Mouse (Mus musculus) liver, adult 2 months (tissue): ENCODE results near the gene Abhd13. TPM values are rescaled to one million over a fixed set of nuclear protein-coding genes. Genes with fewer than 3 reads are reported as not detected.

ENCODE experiments used
- DNase-seq: peaks from one replicate; pipeline ENCODE4 v3.0.0-alpha.2; 2011; ENCODE audit warnings: low read depth, low spot score; ENCODE audit errors: extremely low read depth
- H3K27ac ChIP-seq: fragments of 200-500 bp; replicated peaks from 2 replicates; pipeline ENCODE4 v1.5.1; 2012; ENCODE audit warnings: low read depth, mild to moderate bottlenecking, control low read depth, inconsistent platforms, low read length; ENCODE audit not compliant: insufficient read depth
- H3K27me3 ChIP-seq: fragments of 200-500 bp; 2 replicates; pipeline ENCODE4 v1.6.1; 2012; ENCODE audit warnings: mild to moderate bottlenecking, moderate library complexity, low read length, inconsistent platforms; ENCODE audit not compliant: control insufficient read depth, insufficient read depth
- H3K36me3 ChIP-seq: fragments of 200-500 bp; 2 replicates; pipeline ENCODE4 v1.6.1; 2012; ENCODE audit warnings: low read length, inconsistent platforms; ENCODE audit not compliant: control insufficient read depth, insufficient read depth
- H3K4me1 ChIP-seq: fragments of 200-500 bp; 2 replicates; pipeline ENCODE4 v1.6.1; 2011; ENCODE audit warnings: low read length; ENCODE audit not compliant: control insufficient read depth, insufficient read depth
- H3K4me3 ChIP-seq: fragments of 200-500 bp; 2 replicates; pipeline ENCODE4 v1.5.1; 2011; ENCODE audit warnings: low read depth, mild to moderate bottlenecking, control low read depth, low read length, moderate library complexity; ENCODE audit not compliant: insufficient read depth
- H3K79me2 ChIP-seq: fragments of 200-500 bp; 2 replicates; pipeline ENCODE4 v1.6.1; 2012; ENCODE audit warnings: inconsistent platforms, mild to moderate bottlenecking, low read length, moderate library complexity; ENCODE audit not compliant: control insufficient read depth, insufficient read depth
- H3K9ac ChIP-seq: fragments of 200-500 bp; 2 replicates; pipeline ENCODE4 v1.6.1; 2012; ENCODE audit warnings: low read depth, mild to moderate bottlenecking, control low read depth, inconsistent platforms, low read length
- CTCF ChIP-seq: fragments of 200-500 bp; IDR thresholded peaks from 2 replicates; pipeline ENCODE4 v1.5.1; 2011; ENCODE audit warnings: low read depth, low read length, control low read depth
- POLR2A ChIP-seq: fragments of 200-500 bp; IDR thresholded peaks from 2 replicates; pipeline ENCODE4 v1.6.1; 2011; ENCODE audit warnings: low read length, control low read depth; ENCODE audit not compliant: insufficient read depth; ENCODE audit errors: extremely low read depth
- WGBS: fragments of 180-500 bp; shearing (Covaris S2); methylation state at CpG from one replicate; pipeline ENCODE4 v1.1.7; 2018; 5-methylcytosine and 5-hydroxymethylcytosine counted together
- polyA plus RNA-seq: library from polyadenylated mRNA; depleted of rRNA; stranded (reverse); fragments of >200 nt; gene quantifications from 2 replicates; pipeline ENCODE4 v1.2.3, GENCODE M21; 2012; rRNA removed
- total RNA-seq: library from RNA; depleted of rRNA; stranded (reverse); fragments of >200 nt; gene quantifications from 2 replicates; pipeline ENCODE4 v1.2.3, GENCODE M21; 2014; rRNA removed

Gene Abhd13
- 11.8 and 12.3 TPM in 2 replicates for total RNA-seq
- polyA plus RNA-seq: 3.2 TPM in 2 replicates

DNA sequence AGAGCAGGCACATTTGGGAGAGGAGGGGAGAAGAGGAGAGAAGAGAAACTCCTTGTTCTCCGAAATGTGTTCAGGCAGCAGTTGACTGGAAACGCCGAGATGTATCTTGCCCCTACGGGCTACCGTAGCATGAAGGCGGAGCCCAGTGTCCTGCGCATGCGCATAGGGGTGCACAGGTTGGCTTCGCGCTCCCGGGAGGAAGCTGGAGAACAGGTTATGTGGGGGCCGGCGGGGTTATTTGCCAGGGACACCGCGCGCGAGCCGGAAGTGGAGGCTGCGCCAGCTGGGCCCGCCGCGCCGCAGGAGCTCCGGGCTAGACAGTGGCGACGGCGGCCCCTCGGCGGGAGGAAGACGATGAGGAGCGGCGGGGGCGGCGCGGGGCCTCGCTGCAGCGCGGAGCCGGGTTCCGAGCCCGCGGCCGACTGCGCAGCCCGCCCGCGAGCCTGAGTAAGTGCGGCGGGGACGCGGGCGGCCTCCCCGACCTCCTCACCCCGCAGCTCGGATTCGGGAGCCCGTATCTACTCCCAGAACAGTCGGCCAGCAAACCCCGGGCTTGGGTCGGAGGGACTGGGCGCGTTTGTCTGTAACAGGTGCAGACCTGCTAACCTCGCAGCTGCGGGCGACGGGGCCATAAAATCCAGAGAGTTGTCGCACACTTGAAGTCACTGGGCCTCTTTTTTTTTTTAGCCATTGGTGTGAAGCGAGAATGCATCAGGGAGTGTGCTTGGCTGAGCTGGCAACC lies at the start of gene Abhd13, which contains the start of gene Lig4:
Gene Abhd13, plus strand, starts transcription at position 135 of the 742 bp plus-strand sequence.
Gene Lig4, minus strand, starts transcription at position 114 of the 742 bp plus-strand sequence.
- Histone ChIP-seq H3K27ac (peak within 1 kb of the TSS; percentile 54), H3K4me3 (peak within 1 kb of the TSS; percentile 86), H3K27me3 (no peaks in the 10 kb centered on the region), H3K36me3 (peaks cover 5% of the 10 kb centered on the region; the same call in 1 of the 2 replicates), H3K9ac (peak within 1 kb of the TSS; percentile 89), H3K79me2 (peaks cover 18% of the 10 kb centered on the region; the same call in 1 of the 2 replicates), H3K4me1 (peaks cover 10% of the 10 kb centered on the region)
- WGBS: under 1% methylated on average over 68 of the region's 68 CpGs
- peak; percentile 94 for DNase-seq
- TF ChIP-seq CTCF: no peak
- peak; percentile 35; the same call in 1 of the 2 replicates for TF ChIP-seq POLR2A

DNA sequence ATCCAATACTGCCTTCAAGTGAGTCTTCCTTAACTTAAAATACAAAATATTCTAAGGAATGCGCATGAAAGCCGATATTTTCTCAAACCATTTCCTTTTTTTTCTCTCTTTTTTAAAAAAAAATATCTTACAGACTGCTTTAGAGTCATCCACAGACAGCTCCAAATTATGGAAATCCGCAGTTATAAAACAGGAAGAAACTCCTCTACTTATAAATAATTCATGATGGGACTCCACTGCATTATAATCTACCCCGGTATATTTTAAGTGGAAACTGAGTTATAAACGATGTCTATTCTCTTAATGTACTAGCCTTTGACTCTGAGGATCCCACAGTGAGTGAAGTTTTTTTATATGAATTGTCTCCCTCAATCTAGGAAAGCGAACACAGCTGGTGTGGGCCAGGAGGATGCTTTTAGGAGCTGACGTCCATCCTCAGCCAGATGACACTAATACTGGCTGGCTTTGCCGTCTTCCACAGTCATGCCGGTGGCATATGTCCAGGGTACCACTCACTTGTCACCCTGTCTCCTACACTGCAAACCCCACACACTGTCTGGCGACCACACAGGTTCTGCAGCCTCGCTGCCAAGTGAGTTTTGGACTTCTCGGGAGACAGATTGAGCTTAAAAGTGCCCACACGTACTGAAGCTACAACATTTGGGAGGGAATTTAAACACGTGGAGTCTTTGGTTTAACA lies 47.6 kb upstream of the Abhd13 start:
- Histone ChIP-seq H3K9ac (no peak overlapping the region), H3K4me3 (no peak overlapping the region), H3K36me3 (no peaks in the 10 kb centered on the region), H3K79me2 (no peaks in the 10 kb centered on the region), H3K27me3 (no peaks in the 10 kb centered on the region), H3K4me1 (no peaks in the 10 kb centered on the region), H3K27ac (no peak overlapping the region)
- TF ChIP-seq POLR2A (no peak), CTCF (no peak)
- DNase-seq: no peak
- WGBS: 79% methylated on average over 14 of the region's 14 CpGs

DNA sequence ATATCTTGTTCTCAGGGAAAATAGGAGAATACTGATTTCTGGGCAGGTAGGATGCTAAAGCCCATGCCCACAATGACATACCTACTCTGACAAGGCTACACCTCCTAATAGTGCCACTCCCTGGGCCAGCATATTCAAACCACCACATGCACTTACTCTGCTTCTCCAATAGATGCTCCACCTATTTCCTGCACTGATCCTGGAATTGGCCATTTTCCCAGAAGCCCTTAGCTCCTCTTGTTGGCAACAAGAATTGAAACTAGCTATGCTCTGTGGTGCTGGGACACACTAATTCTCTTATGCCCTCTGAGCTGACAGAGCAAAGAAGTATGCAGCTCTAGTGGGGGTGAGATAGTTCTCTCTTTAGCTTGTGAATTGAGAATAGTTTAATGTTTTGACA lies 44.8 kb upstream of the Abhd13 start:
- no peak for TF ChIP-seq POLR2A
- no peak for TF ChIP-seq CTCF
- Histone ChIP-seq H3K27me3 (no peaks in the 10 kb centered on the region), H3K4me1 (no peaks in the 10 kb centered on the region), H3K79me2 (no peaks in the 10 kb centered on the region), H3K27ac (no peak overlapping the region), H3K9ac (no peak overlapping the region), H3K36me3 (no peaks in the 10 kb centered on the region), H3K4me3 (no peak overlapping the region)
- no peak for DNase-seq

DNA sequence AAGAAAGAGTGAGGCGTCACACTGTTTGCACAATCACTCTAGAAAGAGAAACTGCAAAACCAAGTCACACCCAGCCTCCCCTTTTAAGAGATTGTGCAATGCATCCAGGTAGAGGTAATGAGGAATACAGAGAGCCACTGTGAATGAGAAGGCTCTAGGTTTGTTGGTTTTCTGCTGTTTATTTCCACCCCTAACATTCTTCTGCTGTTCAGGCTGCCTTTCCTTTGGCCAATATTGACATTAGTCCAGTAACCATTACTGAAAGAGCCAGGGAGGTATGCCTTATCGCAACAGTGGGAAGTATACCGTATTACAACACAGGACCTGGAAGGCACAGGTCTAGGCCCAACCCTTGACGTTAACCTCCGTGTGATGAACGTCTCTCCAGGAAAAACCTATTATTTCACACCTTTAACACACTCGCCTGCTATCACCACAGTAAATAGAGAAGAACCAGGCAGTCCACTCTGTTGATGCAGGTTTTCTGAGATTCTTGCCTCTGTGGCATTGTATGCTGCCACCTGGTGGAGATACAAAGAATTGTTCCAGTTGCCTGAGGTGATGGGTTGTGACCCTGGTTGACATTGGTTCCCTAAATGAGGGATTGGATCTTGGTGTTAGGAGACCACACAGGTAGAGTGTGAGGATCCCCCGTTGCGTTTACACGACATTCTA lies 42.5 kb upstream of the Abhd13 start:
- Histone ChIP-seq H3K27ac (no peak overlapping the region), H3K9ac (no peak overlapping the region), H3K79me2 (no peaks in the 10 kb centered on the region), H3K4me1 (no peaks in the 10 kb centered on the region), H3K36me3 (no peaks in the 10 kb centered on the region), H3K4me3 (no peak overlapping the region), H3K27me3 (no peaks in the 10 kb centered on the region)
- WGBS: 9% methylated on average over 10 of the region's 10 CpGs
- peak; percentile 30 for DNase-seq
- peak; percentile 34; the same call in 1 of the 2 replicates for TF ChIP-seq CTCF
- no peak for TF ChIP-seq POLR2A

DNA sequence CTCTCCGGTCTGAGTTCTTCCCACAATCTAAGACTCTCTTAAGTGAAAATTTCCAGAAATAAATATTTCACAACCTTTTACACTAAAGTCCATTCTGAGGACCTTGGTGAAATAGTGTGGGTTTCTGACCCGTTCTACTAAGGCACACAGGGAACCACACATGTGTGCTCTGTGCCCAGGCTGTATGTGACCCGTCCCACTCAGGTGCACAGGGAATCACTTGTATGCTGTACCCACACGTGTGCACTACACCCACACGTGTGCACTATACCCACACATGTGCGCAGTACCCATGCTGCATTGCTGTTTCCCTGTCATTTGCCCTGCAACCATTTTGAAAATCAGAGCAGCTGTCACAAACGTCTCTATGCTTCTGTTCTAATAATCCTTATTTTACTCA lies 41.9 kb upstream of the Abhd13 start:
- no peak for DNase-seq
- TF ChIP-seq CTCF (no peak), POLR2A (no peak)
- WGBS: 58% methylated on average over 7 of the region's 7 CpGs

More for the DNA sequence above, 41.9 kb upstream of the Abhd13 start:
- Histone ChIP-seq H3K36me3 (no peaks in the 10 kb centered on the region), H3K4me1 (no peaks in the 10 kb centered on the region), H3K9ac (no peak overlapping the region), H3K79me2 (no peaks in the 10 kb centered on the region), H3K4me3 (no peak overlapping the region), H3K27me3 (no peaks in the 10 kb centered on the region), H3K27ac (no peak overlapping the region)
